Mouse (Mus musculus): ENCODE measurements around the gene Sqor. TPM values are rescaled to one million over a fixed set of nuclear protein-coding genes. Genes with fewer than 3 reads are reported as not detected.

Sqor gene
- polyA plus RNA-seq, 1 experiment from 2014 or later, result 3.2 TPM

Other genes starting within 250 kb of the Sqor start
- gene Gatm, start 153.9 kb upstream of the Sqor start, polyA plus RNA-seq (2015; fragmentation: Nextera tagmentation; extraction: Ambion mirVana), result 41.3 and 45.0 TPM in 2 replicates
- gene AA467197, start 128.3 kb upstream of the Sqor start, polyA plus RNA-seq (2015; fragmentation: Nextera tagmentation; extraction: Ambion mirVana), result 1.1 and 5.5 TPM in 2 replicates
- gene Slc30a4, start 62.6 kb upstream of the Sqor start, polyA plus RNA-seq (2015; fragmentation: Nextera tagmentation; extraction: Ambion mirVana), result 6.5 and 6.7 TPM in 2 replicates
- gene Bloc1s6, start 26.7 kb upstream of the Sqor start, polyA plus RNA-seq (2015; fragmentation: Nextera tagmentation; extraction: Ambion mirVana), result 80.0 and 87.8 TPM in 2 replicates

Measured in neural tube, embryonic 15.5 days (tissue).